Mouse (Mus musculus): Measurements from ENCODE around the gene Adcyap1r1. TPM values are rescaled to one million over a fixed set of nuclear protein-coding genes. Genes with fewer than 3 reads are reported as not detected.

The Adcyap1r1 gene
- total RNA-seq, 2 experiments from 2014 or later: 1.2 to 2.8 TPM

DNA sequence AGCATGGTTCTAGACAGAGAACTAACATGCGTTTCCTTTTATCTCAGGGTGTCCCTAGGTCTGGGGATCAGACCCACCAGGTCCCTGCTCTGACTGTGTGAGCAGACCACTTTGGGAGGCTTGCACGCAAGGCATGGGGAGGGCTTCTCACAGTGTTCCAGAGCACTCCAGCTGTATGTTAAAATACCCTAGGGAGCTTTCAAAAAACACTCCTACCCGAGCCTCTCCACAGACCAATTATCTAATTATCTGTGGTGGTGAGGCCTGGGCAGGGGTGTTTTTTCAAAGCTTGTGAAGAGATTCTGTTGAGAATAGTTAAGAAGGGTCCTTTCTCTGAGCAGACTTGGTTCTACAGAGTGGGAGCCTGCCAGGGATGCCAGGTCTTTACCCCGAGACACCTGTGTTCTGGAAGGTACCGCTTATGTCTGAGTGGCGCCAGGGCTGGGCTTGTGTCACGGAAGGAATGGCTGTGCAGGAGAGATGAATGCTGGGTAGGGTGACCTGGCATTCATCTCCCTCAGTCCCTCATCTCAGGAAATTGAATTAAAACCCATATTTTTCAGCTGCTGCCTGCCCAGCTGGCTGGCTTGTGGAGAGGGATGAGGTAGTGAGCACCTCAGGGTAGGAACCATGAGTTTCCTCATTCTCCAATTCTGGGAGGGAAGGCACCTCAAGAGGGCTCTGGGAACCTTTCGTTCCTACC is 2.7 kb upstream of the Adcyap1r1 start:
- DNase-seq: no peak

- DNase-seq: no peak
Observed at GRCm38 (mm10) chr6:55452381-55452780, 603 bp downstream of the Adcyap1r1 start.

DNA sequence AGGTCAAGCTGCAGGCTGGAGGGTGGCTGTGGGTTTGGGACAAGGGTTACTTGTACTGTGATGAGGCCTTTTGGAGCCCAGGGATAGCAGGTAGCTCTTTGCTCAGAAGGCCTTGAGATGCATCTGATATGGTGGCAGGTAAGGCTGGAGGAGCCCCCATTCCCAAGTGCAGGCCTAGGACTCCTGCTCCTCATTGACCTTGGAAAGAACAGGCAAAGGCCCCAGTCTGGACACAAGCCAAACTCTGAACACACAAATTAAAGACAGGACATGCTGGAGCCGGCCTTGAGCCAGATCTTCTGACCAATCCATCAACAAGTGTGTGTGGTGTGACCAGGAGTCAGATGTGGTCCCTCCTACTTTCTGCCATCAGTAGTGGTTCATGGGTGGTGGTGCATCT is 1.8 kb downstream of the Adcyap1r1 start:
- DNase-seq: no peak

GRCm38 (mm10) chr6:55455641-55456040 is 3.9 kb downstream of the Adcyap1r1 start:
- DNase-seq: no peak

- no peak for DNase-seq
Observed at GRCm38 (mm10) chr6:55457727-55458126, 5.9 kb downstream of the Adcyap1r1 start.

- no peak for DNase-seq
Observed at GRCm38 (mm10) chr6:55458156-55458555, 6.4 kb downstream of the Adcyap1r1 start.

DNA sequence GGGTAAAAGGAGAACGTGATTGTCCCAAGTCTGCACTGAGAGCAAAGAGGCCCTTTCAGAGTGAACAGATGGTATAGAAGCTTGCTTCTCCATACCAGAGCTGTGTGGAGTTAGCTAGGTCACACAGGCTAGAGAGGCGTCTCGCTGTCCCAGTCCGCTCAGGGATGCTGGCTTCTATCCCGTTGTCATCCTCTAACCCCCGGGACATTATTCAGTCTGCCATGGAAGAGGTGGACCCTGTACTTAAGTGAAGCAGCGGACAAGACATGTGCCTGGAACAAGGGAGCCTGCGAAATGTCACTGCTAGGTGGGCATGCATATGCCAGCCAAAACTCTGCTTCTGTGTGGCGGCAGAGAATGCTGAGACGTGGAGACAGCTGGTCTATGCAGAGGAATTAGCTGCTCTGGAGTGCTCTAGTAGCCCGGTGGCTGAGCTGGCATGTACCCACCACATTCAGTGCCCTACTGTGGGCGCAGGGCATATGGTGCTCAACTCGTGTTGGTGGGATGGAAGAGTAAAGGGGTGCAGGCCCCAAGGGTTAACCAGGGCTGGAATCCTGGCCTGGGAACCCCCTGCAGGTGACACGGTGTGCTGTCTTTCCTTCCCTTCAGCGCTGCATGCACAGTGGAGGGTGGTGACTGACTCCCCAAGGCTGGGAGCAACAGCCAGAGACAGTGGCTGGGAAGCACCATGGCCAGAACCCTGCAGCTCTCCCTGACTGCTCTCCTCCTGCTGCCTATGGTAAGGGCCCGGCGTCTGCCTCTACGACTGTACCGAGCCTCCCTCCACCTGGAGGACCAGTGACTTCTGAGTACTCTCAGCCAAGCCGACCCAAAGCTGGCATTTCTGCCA is 8.0 kb downstream of the Adcyap1r1 start:
- DNase-seq: no peak

- no peak for DNase-seq
Observed at GRCm38 (mm10) chr6:55461141-55461540, 9.4 kb downstream of the Adcyap1r1 start.

GRCm38 (mm10) chr6:55461678-55462077 is 9.9 kb downstream of the Adcyap1r1 start:
- DNase-seq: no peak

- no peak for DNase-seq
Observed at GRCm38 (mm10) chr6:55462394-55462793, 10.6 kb downstream of the Adcyap1r1 start.

DNA sequence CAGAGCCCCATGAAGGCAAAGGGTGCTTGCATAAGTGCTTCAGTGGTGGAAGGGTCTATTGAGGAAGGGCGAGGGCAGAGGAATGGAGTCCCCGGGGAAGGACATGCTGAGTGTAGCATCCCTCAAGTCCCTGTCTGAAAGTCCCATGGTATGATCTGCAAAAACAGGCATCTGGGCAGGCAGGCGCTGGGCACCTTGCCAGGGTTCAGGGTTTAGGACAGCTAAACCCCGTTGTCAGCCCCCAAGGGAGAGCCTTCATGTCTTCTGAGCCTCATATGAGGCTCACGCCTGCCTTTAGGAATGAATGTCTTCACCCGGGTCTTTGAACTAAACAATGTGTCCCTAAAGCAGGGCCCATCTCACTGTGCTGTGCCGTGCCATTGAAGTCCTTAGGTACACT is 12.2 kb downstream of the Adcyap1r1 start:
- DNase-seq: no peak

DNA sequence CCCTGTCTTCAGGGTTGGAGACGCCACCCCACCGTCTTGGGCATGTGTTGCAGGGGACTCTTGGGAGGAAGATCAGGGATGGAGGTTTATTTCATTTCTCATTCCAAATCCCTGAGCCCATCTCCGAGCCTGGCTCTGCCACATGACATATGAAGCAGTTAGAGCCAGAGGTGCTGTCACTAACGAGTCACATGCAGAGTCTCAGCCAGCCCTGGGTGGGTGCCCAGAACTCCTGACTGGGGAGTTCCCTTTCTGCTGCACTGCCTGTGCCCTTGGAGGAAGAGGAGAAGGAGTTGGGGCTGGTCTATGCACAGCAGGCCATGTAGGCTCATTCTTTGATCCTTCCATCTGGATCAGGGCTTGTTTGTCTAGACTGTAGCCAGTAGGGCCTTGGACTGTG is 13.5 kb downstream of the Adcyap1r1 start:
- peak; percentile 71 for DNase-seq

DNA sequence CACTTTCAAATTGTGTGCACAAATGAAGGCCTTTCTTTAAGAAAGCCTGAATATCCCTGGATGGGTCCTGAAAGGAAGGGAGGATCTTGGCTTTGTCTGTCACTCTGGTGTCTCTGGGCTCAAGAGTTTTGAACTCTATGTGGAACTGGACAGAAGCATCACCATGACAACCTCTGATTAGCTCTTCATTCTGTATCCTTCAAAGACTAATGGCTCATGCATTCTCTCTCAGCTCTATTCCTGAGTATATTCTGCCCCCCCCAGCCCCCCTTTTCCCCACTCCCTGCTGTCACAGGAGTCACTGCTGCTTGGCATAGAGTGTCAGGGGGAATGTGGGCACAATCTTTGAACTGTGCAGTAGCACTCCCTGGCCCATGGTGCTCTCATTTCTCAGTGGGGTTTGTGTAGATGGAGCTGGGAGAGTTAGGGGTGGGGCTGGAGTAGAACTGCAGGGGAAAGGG is 14.6 kb downstream of the Adcyap1r1 start:
- no peak for DNase-seq

GRCm38 (mm10) chr6:55470691-55471090 is 18.9 kb downstream of the Adcyap1r1 start:
- DNase-seq: no peak

DNA sequence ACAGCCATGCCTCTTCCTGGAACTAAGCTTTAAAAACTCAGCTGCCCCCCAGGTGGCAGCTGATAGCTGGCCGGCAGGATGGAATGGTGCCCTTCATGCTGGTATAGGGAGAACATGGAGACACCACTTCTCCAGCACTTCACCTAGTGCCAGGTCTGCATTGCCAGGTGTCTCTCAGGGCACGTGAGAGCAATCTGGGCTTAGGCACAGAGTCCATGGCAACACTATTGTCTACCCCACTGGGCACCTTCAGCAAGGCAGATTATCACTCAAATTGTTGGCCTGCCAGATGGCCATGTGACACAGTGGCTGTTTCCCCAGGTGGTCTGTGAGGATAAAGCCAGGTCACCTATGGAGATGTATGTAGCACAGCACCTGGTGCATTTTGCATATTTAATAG is 20.6 kb downstream of the Adcyap1r1 start:
- DNase-seq: no peak

GRCm38 (mm10) chr6:55480988-55481387 is 29.2 kb downstream of the Adcyap1r1 start:
- no peak for DNase-seq

DNA sequence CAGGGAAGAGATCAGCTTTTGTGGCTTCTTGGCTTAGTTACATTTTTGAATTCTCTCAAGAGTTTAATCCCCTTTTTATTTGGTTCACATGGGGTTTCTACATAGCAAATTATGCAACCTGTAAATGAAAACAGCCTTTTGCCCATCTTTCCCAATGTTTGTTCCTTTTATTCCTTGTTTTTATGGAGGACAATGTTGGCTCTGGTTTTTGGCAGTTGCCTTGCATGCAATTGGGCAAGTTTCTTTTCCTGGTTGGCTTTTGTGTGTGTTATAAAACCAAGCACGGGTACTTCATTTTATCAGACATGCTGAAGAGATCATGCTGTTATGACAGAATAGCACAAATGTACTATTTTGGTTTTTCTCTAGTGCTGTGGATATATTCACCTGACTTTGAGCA is 30.7 kb downstream of the Adcyap1r1 start:
- DNase-seq: no peak

DNA sequence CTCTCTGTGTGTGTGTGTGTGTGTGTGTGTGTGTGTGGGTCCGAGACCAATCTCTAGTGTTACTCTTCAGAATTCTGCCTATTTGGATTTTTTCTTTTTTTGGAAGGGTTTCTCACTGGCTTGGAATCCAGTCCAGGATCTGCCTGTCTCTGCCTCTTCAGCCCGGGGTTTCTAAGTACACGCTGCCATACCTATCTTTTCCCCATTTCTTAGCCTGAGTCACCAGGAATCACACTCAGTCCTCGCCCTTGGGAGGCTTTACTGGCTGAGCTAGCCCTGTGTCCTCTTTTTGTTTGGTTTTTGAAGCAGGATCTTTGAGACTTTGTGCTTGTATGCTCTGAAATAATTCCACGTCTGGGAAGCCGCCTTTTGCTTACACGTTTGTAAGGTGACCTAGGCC is 31.6 kb downstream of the Adcyap1r1 start:
- DNase-seq: no peak

GRCm38 (mm10) chr6:55484224-55484623 is 32.4 kb downstream of the Adcyap1r1 start:
- no peak for DNase-seq

- no peak for DNase-seq
Observed at GRCm38 (mm10) chr6:55485216-55485615, 33.4 kb downstream of the Adcyap1r1 start.

GRCm38 (mm10) chr6:55487726-55488125 is 35.9 kb downstream of the Adcyap1r1 start:
- DNase-seq: peak; percentile 29

DNA sequence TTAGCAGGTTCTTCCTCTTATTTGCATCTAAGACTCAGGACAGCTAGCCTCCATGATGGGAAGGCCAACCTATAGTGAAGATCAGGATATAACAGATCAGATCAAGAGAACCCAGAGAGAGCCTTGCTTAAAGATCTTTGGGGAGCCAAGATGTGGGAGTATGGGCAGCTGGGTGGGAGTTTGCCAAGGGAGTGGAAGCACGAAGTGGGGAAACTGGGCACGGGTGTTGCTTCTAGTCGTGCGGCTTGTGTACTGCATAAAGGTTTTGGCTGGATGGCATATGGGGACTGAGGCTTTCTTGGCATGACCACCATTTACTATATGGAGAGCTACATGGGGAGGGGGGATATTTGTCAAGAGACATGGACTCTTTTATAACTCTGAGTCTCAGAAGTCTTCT is 44.4 kb downstream of the Adcyap1r1 start:
- DNase-seq: no peak

DNA sequence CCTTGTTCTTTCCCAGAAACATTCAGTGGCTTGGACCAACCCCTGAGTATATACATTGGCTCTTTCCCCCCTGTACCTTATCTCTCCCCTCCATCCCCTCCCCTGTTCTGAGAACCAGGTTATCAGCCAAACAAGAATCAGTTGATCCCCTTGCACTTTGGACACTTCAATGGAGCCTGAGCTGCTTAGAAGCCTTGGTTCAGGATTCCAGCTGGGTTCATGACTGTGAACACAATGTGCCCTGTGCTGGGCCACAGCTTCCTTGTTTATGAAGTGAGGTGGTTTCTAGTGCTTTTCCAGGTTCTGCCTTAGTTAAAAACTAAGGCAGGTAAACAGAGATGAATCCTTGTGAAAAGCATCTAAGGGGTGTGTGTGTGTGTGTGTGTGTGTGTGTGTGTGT is 47.0 kb downstream of the Adcyap1r1 start:
- DNase-seq: no peak

GRCm38 (mm10) chr6:55501061-55501460 is 49.3 kb downstream of the Adcyap1r1 start:
- DNase-seq: no peak
